Mouse (Mus musculus): ENCODE measurements around the gene Lpp. TPM values are rescaled to one million over a fixed set of nuclear protein-coding genes. Genes with fewer than 3 reads are reported as not detected.

Gene Lpp
- polyA plus RNA-seq, 1 experiment = not detected

- TF ChIP-seq GATA1 (IDR thresholded peaks at IDR 0.05; ENCODE audit: low read length) = no peak
Observed at GRCm38 (mm10) chr16:24941306-24942160, 548.2 kb downstream of the Lpp start.

DNA sequence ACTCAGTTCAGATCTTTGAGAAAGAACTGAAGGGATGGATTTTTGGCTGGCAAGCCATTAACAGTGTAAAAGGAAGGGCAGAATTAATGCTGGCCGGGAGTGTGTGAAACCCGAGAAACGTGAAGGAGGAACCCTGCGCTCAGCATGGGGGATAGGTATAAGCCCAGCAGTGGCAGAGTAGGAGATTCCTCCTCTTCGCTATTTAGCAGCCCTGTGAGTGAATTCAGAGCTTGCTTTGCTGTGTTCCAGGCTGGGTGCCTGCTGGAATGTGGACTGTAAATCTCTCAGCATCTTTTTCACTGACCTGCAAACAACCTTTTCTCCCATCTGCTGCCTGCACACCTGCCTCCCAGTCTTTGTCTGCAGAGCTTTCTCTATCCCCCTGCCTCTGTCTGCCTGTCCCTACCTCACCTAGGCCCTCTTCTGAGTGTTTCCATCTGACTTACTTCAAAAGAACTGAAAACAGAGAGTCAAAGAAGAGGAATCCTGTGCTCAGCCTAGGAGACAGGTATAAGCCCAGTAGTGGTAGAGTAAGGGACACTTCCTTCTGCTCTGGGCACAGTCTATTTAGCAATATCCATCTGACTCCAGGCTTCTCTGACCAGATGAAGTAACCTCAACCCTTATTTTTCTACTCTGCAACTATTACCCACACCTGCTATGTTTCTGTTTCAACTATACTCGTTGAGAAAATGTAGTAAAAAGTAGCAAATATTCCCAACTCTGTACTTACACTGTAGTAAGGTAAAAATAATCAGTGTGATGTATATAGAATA, 550.4 kb downstream of the Lpp start:
- no peak for TF ChIP-seq GATA1 (IDR thresholded peaks at IDR 0.05; ENCODE audit: low read length)

DNA sequence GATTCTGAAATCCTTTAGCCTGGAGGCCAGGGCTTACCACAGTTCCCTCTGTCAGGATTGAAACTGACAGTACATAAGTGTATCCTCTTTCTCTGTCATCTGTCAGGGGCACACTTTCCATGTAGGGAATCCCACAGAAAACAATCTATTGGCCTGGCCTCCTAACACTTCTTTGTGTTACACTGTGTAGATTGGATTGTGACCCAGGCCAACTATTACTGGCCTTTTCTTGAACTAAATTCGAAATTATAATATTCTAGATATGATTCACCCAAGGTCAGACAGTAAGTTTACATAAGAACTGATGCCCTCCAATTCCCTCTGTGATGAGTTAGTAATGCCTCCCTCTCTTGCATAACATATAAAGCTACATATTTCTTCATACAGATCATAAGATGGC, 553.0 kb downstream of the Lpp start:
- TF ChIP-seq GATA1 (IDR thresholded peaks at IDR 0.05; ENCODE audit: low read length) = no peak

DNA sequence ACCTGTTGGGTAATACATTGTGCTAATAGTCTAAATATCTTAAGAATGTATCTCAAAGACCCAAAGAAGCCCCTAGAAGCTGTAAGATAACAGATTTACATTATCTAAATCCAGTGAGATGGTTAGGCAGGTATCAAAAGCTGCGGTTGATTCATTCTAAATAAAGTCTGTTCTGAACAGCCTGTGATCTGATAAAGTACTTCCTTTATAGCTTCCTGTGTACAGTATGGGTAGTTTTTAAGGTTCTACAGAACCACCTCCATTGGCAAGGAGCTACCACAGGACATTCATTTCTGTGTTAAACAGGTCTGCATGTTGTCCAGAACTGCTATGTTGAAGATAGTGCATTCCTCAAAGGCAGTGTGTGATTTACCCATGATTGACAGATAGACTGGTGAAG, 554.2 kb downstream of the Lpp start:
- no peak for TF ChIP-seq GATA1 (IDR thresholded peaks at IDR 0.05; ENCODE audit: low read length)

DNA sequence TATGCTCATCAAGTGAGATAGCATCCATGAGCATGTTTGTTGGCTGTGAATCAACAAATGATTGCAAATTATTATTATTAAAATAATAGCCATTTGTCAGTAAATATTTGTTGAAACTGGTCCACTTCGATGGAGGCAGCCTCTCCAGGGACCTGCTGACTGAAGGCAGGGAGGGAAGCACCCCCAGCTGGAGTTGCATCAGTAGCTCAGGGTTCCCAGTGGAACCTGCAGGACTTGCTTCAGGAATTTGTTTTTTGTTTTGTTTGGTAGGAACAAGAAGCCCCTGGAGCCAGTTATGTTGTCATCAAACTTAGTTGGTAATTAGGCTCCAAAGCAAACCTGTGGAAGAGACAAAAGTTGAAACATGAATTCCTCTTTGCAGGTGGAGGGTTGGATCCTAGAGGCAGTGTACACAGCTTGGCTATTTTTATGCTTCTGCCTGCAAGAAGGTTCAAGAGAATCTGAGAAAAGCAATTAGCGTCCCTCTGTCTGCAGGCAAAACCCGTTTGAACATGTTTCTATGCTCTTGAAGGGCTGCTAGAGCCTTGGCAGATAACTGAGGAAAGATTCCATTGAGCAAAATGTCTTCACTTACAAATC, 554.9 kb downstream of the Lpp start:
- no peak for TF ChIP-seq GATA1 (IDR thresholded peaks at IDR 0.05; ENCODE audit: low read length)

GRCm38 (mm10) chr16:24949265-24949664, 556.0 kb downstream of the Lpp start:
- TF ChIP-seq GATA1 (IDR thresholded peaks at IDR 0.05; ENCODE audit: low read length) = no peak

DNA sequence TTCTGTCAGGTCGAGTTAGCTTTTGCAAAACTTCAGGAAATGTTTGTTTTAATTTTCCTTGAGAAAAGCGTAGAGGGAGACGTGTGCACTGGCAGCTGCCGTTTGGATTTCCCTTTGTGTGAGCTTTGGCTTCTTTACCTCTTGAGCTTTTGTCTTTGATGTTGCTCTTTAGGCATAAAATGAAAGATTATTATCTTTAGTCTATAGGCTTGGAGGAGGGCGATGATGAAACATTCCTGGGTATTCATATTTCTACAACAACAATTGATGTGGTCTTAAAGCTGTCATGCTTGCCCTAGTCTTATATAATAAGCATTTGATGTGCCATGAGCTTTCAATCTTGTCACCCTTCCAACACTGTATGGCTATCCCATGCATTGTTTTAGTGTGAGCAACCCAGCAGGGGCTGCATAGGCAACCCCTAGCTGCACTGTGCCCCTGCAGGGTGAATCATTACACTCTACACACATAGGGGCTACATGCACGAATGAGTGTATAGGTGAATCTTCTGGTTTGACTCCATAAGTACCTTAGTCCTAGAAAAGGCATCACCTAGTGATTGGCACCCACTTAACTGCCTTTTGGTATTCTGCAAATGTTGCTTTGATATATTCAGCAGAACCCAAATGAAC, 556.9 kb downstream of the Lpp start:
- TF ChIP-seq GATA1 (IDR thresholded peaks at IDR 0.05; ENCODE audit: low read length) = no peak

- no peak for TF ChIP-seq GATA1 (IDR thresholded peaks at IDR 0.05; ENCODE audit: low read length)
Observed at GRCm38 (mm10) chr16:24951909-24952308, 558.6 kb downstream of the Lpp start.

DNA sequence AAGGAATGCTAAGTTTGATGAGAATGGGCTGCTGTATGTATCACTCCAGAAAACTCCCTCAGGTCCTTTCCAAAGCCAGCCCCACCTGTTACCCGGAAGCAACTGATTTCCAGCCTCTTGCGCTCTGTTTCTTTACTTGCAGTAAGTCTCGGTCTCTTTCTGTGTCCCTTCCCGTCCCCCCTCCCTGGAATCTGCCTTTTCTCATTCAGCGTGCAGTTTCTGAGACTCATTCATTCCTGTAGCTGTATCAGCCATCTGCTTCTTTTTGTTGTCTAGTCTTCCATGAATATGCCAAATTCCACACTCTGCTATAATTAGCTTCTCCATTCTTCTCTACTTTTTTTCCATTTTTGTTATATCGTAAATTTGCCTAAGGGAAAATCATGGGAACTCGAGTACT, 561.7 kb downstream of the Lpp start:
- no peak for TF ChIP-seq GATA1 (IDR thresholded peaks at IDR 0.05; ENCODE audit: low read length)

DNA sequence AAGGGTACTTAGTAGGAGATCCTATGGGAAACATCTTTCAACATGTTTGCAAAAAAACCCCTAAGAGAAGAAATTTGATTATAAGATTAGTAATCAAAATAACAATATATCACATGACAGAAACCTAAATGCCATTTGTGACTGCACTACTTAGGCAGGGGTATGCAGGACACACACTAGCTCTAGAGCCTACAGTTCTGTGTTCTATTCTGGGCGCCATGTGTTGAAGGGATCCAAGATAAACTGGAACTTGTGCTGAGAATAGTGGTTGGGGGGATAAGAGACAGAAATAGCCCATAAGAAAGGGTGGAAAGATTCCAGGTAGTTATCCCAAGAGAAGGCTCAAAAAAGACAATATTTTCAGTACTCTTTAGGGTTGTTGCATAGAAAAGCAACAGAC, 565.4 kb downstream of the Lpp start:
- TF ChIP-seq GATA1 (IDR thresholded peaks at IDR 0.05; ENCODE audit: low read length) = no peak

DNA sequence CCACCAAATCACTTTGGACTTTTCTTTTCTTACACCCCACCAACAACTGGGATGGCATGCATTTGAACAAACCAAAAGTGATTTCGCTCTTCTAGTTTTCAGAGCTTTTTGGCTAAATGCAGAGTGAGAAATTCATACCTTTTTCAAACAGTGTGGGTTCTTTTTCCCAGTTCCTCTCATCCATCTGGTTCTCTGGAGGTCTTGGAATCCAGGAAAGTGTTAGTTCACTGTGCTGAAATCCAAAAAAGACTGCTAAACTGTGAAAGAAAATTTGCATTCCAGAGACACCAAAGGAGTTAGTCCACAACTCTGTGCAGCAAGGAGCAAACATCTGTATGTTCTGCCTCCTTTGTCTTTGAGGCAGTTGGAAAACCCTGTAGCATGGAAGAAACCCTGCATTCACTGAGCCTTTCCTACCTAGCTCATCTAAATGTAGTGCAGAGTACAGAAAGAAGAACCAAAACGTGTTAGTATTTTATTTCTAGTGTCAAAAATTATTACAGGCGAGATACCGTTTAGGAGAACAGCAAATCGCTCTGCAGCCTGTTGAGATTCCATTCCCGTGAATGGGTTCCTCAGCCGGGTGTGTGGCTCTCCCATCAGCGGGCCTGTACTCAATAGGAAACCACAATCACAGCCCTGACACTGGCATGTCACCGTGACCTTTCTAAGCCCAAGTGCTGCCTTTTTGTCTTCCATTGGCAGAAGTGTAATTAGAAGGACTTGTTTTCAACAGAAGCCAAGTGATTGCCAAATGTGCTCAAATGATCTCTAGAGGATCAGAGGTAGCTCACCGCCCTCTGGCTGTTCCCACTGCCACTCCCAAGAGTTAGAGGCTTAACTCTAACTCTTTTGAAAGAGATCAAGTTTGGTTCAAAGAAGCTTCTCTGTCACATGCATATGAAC, 567.8 kb downstream of the Lpp start:
- TF ChIP-seq GATA1 (IDR thresholded peaks at IDR 0.05; ENCODE audit: low read length) = no peak

- TF ChIP-seq GATA1 (IDR thresholded peaks at IDR 0.05; ENCODE audit: low read length) = no peak
Observed at GRCm38 (mm10) chr16:24964311-24964710, 571.0 kb downstream of the Lpp start.

DNA sequence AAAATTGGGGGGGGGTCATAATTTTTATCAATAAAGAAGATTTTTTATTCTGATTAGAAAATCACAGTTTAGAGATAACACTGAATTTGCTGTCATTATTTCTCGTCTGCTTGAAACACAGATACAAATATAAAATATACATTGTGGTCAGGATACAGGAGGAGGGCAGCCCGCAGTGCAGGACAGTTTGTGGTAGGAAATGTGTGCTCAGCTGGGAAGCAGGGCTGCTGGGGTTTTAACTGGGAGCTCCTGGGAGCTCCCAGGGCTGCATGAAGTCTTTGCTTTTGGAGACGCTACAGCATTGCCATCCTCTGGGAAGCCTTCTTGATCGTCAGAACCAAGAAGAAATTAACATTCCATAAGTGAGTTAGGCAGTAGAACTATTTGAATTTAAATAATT, 571.8 kb downstream of the Lpp start:
- no peak for TF ChIP-seq GATA1 (IDR thresholded peaks at IDR 0.05; ENCODE audit: low read length)

- no peak for TF ChIP-seq GATA1 (IDR thresholded peaks at IDR 0.05; ENCODE audit: low read length)
Observed at GRCm38 (mm10) chr16:24966460-24966859, 573.2 kb downstream of the Lpp start.
